Comparison of ENCODE assay signal across 13 mouse cellular contexts in the genomic region with DNA sequence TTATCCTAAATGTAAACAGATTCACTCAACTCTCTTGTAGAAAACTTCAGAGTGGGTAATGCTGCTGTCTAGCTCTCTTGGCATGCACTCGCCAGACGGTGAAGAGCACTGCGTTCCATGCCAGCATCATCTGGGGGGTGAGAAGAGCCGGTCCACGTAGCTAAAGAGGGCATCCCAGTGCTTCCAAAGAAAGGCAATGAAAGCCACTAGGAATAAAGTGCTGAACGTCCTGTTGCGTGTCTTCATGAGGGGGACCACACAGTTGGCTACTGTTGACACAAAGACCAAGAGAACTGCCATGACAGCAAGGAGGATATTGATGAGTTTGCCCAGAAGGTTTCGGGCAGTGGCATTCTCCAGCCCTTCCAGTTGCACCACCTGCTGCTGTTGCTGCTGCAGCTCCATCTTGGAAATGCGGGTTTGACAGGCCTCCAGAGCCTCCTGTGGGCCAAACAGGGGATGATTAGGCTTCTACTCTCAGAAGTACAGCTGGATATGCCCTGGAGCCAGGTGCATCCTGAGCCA. TPM values are rescaled to one million over a fixed set of nuclear protein-coding genes. Genes with fewer than 3 reads are reported as not detected.
DNase-seq lines count a peak whose midpoint lies in the region; ATAC-seq and TF ChIP-seq lines count a peak whose summit lies in the region.
"Had no signal": no experiment of that assay in that cellular context is flagged by ENCODE, and none has a peak within 500 bp of the region (broad histone marks: within the 10 kb centered on the region; RNA-seq: fewer than 3 reads in every experiment).

No protein-coding gene starts in this region.

- peak; percentile 34; the same call in 1 of the 2 replicates for ATAC-seq in midbrain, postnatal 0 days (ENCODE audit: low FRiP score)
- ATAC-seq in midbrain, embryonic 15.5 days (replicated peaks): no peak
- ATAC-seq in hindbrain, embryonic 14.5 days (ENCODE audit: low FRiP score): 0 out of 2 replicates have a peak, but pooled peaks have one; percentile 31
- ATAC-seq: midbrain, embryonic 16.5 days had no signal

- H3K27ac ChIP-seq in heart, embryonic 10.5 days: no peak overlapping the region
- H3K27ac ChIP-seq in midbrain, postnatal 0 days (ENCODE audit: low read depth, low read length): no peak overlapping the region
- H3K27ac ChIP-seq in midbrain, embryonic 15.5 days: no peak overlapping the region
- no peak overlapping the region for H3K27ac ChIP-seq in hindbrain, embryonic 14.5 days
- H3K27ac ChIP-seq: gastrocnemius, adult 2 months; lung, embryonic 15.5 days had no signal

- DNase-seq in heart, adult 11 months: peak; percentile 91
- DNase-seq in heart, embryonic 10.5 days (ENCODE audit: low spot score): no peak
- no peak for DNase-seq in midbrain, postnatal 0 days (ENCODE audit: low spot score)
- no peak for DNase-seq in hindbrain, embryonic 14.5 days (ENCODE audit: low spot score)
- DNase-seq in splenic B cell, adult 2 months (ENCODE audit: low read depth, low spot score): peak; percentile 23
- no peak for DNase-seq in layer of hippocampus, postnatal 36 days
- DNase-seq in layer of hippocampus, postnatal 25 days (ENCODE audit: extremely low spot score in 1 of 2, low spot score in 1 of 2): no peak
- DNase-seq: gastrocnemius, adult 2 months; kidney, adult 9 months; spleen, adult 18-20 months had no signal

- H3K27me3 ChIP-seq in heart, embryonic 10.5 days (ENCODE audit: insufficient read depth, poor library complexity, severe bottlenecking): no peaks in the 10 kb centered on the region
- H3K27me3 ChIP-seq in midbrain, postnatal 0 days (ENCODE audit: insufficient read depth, low read length): no peaks in the 10 kb centered on the region
- no peaks in the 10 kb centered on the region for H3K27me3 ChIP-seq in midbrain, embryonic 15.5 days (replicated peaks)
- no peaks in the 10 kb centered on the region for H3K27me3 ChIP-seq in hindbrain, embryonic 14.5 days (ENCODE audit: control insufficient read depth, insufficient read depth, low read length)
- H3K27me3 ChIP-seq in splenic B cell, adult 2 months (ENCODE audit: control insufficient read depth, insufficient read depth, low read length, poor library complexity, severe bottlenecking): no peaks in the 10 kb centered on the region
- H3K27me3 ChIP-seq: lung, embryonic 15.5 days had no signal

- H3K4me3 ChIP-seq in heart, embryonic 10.5 days: no peak overlapping the region
- no peak overlapping the region for H3K4me3 ChIP-seq in midbrain, postnatal 0 days (ENCODE audit: low read depth, low read length)
- H3K4me3 ChIP-seq in midbrain, embryonic 15.5 days: no peak overlapping the region
- H3K4me3 ChIP-seq in hindbrain, embryonic 14.5 days (replicated peaks; ENCODE audit: low read length): no peak overlapping the region
- H3K4me3 ChIP-seq: gastrocnemius, adult 2 months; lung, embryonic 15.5 days had no signal

- no peak for TF ChIP-seq CTCF in midbrain, postnatal 0 days (IDR thresholded peaks at IDR 0.05)

- 82% methylated on average over 9 of the region's 9 CpGs for WGBS in heart, embryonic 10.5 days
- WGBS in midbrain, postnatal 0 days: 87% methylated on average over 9 of the region's 9 CpGs
- WGBS in midbrain, embryonic 15.5 days: 86% methylated on average over 9 of the region's 9 CpGs
- WGBS in hindbrain, embryonic 14.5 days: 89% methylated on average over 9 of the region's 9 CpGs

- no peak overlapping the region for H3K4me2 ChIP-seq in midbrain, postnatal 0 days (ENCODE audit: low read depth, low read length, poor library complexity, severe bottlenecking)
- H3K4me2 ChIP-seq in midbrain, embryonic 15.5 days: no peak overlapping the region
- H3K4me2 ChIP-seq in hindbrain, embryonic 14.5 days (replicated peaks): no peak overlapping the region
- H3K4me2 ChIP-seq: lung, embryonic 15.5 days had no signal

- no peak overlapping the region for H3K9ac ChIP-seq in midbrain, postnatal 0 days (replicated peaks; ENCODE audit: low read length, poor library complexity, severe bottlenecking)
- H3K9ac ChIP-seq in midbrain, embryonic 15.5 days: no peak overlapping the region
- no peak overlapping the region for H3K9ac ChIP-seq in hindbrain, embryonic 14.5 days
- H3K9ac ChIP-seq: lung, embryonic 15.5 days had no signal

- H3K9me3 ChIP-seq in heart, embryonic 10.5 days: peaks cover 8% of the 10 kb centered on the region
- peaks cover 10% of the 10 kb centered on the region for H3K9me3 ChIP-seq in midbrain, postnatal 0 days (ENCODE audit: low read length)
- peaks cover 8% of the 10 kb centered on the region for H3K9me3 ChIP-seq in midbrain, embryonic 15.5 days
- peaks cover 11% of the 10 kb centered on the region for H3K9me3 ChIP-seq in hindbrain, embryonic 14.5 days (ENCODE audit: control insufficient read depth, low read length)

- H3K36me3 ChIP-seq in heart, embryonic 10.5 days: peaks cover 37% of the 10 kb centered on the region
- peaks cover 15% of the 10 kb centered on the region for H3K36me3 ChIP-seq in midbrain, postnatal 0 days (ENCODE audit: insufficient read depth, low read length)
- peaks cover 9% of the 10 kb centered on the region for H3K36me3 ChIP-seq in midbrain, embryonic 15.5 days (replicated peaks)
- H3K36me3 ChIP-seq in hindbrain, embryonic 14.5 days (replicated peaks; ENCODE audit: control insufficient read depth, insufficient read depth): peaks cover 53% of the 10 kb centered on the region
- peaks cover 4% of the 10 kb centered on the region; the same call in 1 of the 2 replicates for H3K36me3 ChIP-seq in splenic B cell, adult 2 months (ENCODE audit: control insufficient read depth, insufficient read depth, low read length, poor library complexity, severe bottlenecking)

- no peaks in the 10 kb centered on the region for H3K4me1 ChIP-seq in heart, embryonic 10.5 days
- H3K4me1 ChIP-seq in midbrain, postnatal 0 days (ENCODE audit: insufficient read depth, low read length): no peaks in the 10 kb centered on the region
- H3K4me1 ChIP-seq in midbrain, embryonic 15.5 days: no peaks in the 10 kb centered on the region
- no peaks in the 10 kb centered on the region for H3K4me1 ChIP-seq in hindbrain, embryonic 14.5 days (replicated peaks; ENCODE audit: control insufficient read depth, insufficient read depth, low read length)
- H3K4me1 ChIP-seq: lung, embryonic 15.5 days had no signal

RNA-seq across cellular contexts. Expression of gene Plxnd1, which starts 27.2 kb away (rescaled TPM):
- polyA plus RNA-seq in heart, embryonic 10.5 days (2016; fragmentation: Nextera tagmentation; extraction: Ambion mirVana): 42.9 and 61.7 TPM in 2 replicates
- total RNA-seq in midbrain, postnatal 0 days (2014; rRNA removed): 14.9 and 17.3 TPM in 2 replicates
- polyA plus RNA-seq in midbrain, postnatal 0 days (2015; fragmentation: Nextera tagmentation; extraction: Ambion mirVana): 2.8 and 4.4 TPM in 2 replicates
- 8.0 and 8.3 TPM in 2 replicates for polyA plus RNA-seq in midbrain, embryonic 15.5 days (2015; fragmentation: Nextera tagmentation; extraction: Ambion mirVana)
- polyA plus RNA-seq in hindbrain, embryonic 14.5 days (2014; fragmentation: Nextera tagmentation; extraction: Ambion mirVana): 11.6 and 14.7 TPM in 2 replicates
- total RNA-seq in layer of hippocampus, postnatal 36 days (2021): 10 to 100 TPM; 19.6 to 22.9 TPM
- 10 to 100 TPM; 17.8 to 24.5 TPM for total RNA-seq in layer of hippocampus, postnatal 25 days (2021)

Comparison
In these comparisons a context has a peak if more than half of its experiments do, and no peak if none do; other contexts are left out.
1. DNase-seq: peak in heart, adult 11 months (single experiment) and splenic B cell, adult 2 months (single experiment); none in heart, embryonic 10.5 days (single experiment), midbrain, postnatal 0 days (single experiment), hindbrain, embryonic 14.5 days (single experiment), layer of hippocampus, postnatal 36 days (0 of 2) and layer of hippocampus, postnatal 25 days (0 of 2).